Mouse (Mus musculus) olfactory bulb, adult 2 months (tissue): Measurements from ENCODE around the gene Ada. TPM values are rescaled to one million over a fixed set of nuclear protein-coding genes. Genes with fewer than 3 reads are reported as not detected.

Experiments
- H3K27ac ChIP-seq: fragments of 200-500 bp; 2 replicates; pipeline ENCODE4 v1.5.1; 2012; ENCODE audit warnings: low read depth, low read length; ENCODE audit not compliant: insufficient read depth
- H3K4me1 ChIP-seq: fragments of 200-500 bp; 2 replicates; pipeline ENCODE4 v1.6.1; 2012; ENCODE audit warnings: low read length; ENCODE audit not compliant: control insufficient read depth, insufficient read depth
- H3K4me3 ChIP-seq: fragments of 200-500 bp; 2 replicates; pipeline ENCODE4 v1.5.1; 2012; ENCODE audit warnings: mild to moderate bottlenecking, low read depth, low read length, moderate library complexity; ENCODE audit not compliant: insufficient read depth
- CTCF ChIP-seq: fragments of 200-500 bp; IDR thresholded peaks from 2 replicates; pipeline ENCODE4 v1.5.1; 2012; ENCODE audit warnings: low read depth, mild to moderate bottlenecking, low read length, moderate library complexity; ENCODE audit not compliant: insufficient read depth
- POLR2A ChIP-seq: fragments of 200-500 bp; IDR thresholded peaks from 2 replicates; pipeline ENCODE4 v1.6.1; 2012; ENCODE audit warnings: mild to moderate bottlenecking, low read depth, low read length, moderate library complexity; ENCODE audit not compliant: insufficient read depth
- WGBS: fragments of 180-500 bp; shearing (Covaris S2); methylation state at CpG from one replicate; pipeline ENCODE4 v1.1.7; 2018; 5-methylcytosine and 5-hydroxymethylcytosine counted together
- polyA plus RNA-seq: library from polyadenylated mRNA; stranded (reverse); fragments of >200 nt; gene quantifications from 2 replicates; pipeline ENCODE4 v1.2.4, GENCODE M21; 2012; ENCODE audit warnings: low replicate concordance; ENCODE audit not compliant: missing spikeins, insufficient read depth, insufficient read length

The Ada gene
- polyA plus RNA-seq, 1 experiment, result not detected

DNA sequence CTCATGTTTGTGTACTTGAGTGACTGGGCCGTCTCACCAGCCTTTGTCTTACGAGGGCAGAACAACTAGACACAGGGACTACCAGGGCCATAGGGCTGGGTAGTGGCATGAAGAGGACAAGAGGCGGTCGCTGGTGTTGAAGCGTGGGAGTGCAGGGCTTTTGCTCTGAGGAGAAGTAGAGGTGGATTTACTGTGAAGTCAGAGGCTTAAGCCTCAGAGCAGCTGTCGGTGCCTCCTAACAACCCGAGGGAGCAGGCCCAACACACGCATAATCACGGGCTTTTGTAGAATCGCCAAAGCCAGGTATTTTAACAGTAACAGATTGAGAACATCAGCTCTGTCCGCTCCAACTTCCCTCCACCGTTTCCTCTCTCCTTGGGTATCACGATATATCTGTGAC lies 26.6 kb upstream of the Ada start:
- Histone ChIP-seq H3K4me1 (no peaks in the 10 kb centered on the region), H3K27ac (no peak overlapping the region), H3K4me3 (no peak overlapping the region)
- 48% methylated on average over 13 of the region's 13 CpGs for WGBS
- TF ChIP-seq CTCF (no peak), POLR2A (no peak)

GRCm38 (mm10) chr2:163770731-163771130 lies 20.7 kb upstream of the Ada start:
- Histone ChIP-seq H3K4me3 (no peak overlapping the region), H3K4me1 (no peaks in the 10 kb centered on the region), H3K27ac (no peak overlapping the region)
- WGBS, result 89% methylated on average over 8 of the region's 8 CpGs
- no peak for TF ChIP-seq CTCF
- TF ChIP-seq POLR2A, result no peak

- Histone ChIP-seq H3K27ac (no peak overlapping the region), H3K4me1 (no peaks in the 10 kb centered on the region), H3K4me3 (no peak overlapping the region)
- no peak for TF ChIP-seq CTCF
- TF ChIP-seq POLR2A, result no peak
- WGBS, result 79% methylated on average over 1 of the region's 1 CpGs
Observed at GRCm38 (mm10) chr2:163766890-163767289, 16.9 kb upstream of the Ada start.

GRCm38 (mm10) chr2:163766261-163766660 lies 16.2 kb upstream of the Ada start:
- Histone ChIP-seq H3K4me3 (no peak overlapping the region), H3K27ac (no peak overlapping the region), H3K4me1 (no peaks in the 10 kb centered on the region)
- TF ChIP-seq CTCF (no peak), POLR2A (no peak)

GRCm38 (mm10) chr2:163761402-163761801 lies 11.4 kb upstream of the Ada start:
- Histone ChIP-seq H3K4me1 (no peaks in the 10 kb centered on the region), H3K27ac (no peak overlapping the region), H3K4me3 (no peak overlapping the region)
- WGBS, result 94% methylated on average over 7 of the region's 7 CpGs
- TF ChIP-seq POLR2A (no peak), CTCF (no peak)

DNA sequence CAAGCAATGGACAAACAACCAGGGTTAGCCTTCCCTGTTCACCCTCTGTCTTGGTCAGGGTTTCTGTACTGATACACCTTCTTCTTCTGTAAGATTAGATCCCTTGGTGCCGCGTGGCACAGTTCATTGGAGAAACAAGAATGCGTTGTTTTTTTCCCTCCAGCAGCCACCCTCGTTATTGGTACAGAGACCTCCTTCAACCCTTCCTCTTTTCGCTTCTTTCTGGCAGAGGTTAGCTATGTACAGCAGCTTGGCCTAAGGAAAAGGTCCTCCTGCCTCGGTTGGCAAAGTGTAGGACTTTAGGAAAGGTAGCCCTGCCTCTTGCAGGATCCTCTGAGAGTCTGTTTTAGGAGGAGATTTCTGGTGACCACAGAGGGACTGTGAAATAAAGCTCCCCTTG lies 10.6 kb upstream of the Ada start:
- Histone ChIP-seq H3K27ac (no peak overlapping the region), H3K4me1 (no peaks in the 10 kb centered on the region), H3K4me3 (no peak overlapping the region)
- TF ChIP-seq POLR2A (no peak), CTCF (no peak)
- 79% methylated on average over 6 of the region's 6 CpGs for WGBS

GRCm38 (mm10) chr2:163758146-163758545 lies 8.1 kb upstream of the Ada start:
- WGBS, result 75% methylated on average over 2 of the region's 2 CpGs

DNA sequence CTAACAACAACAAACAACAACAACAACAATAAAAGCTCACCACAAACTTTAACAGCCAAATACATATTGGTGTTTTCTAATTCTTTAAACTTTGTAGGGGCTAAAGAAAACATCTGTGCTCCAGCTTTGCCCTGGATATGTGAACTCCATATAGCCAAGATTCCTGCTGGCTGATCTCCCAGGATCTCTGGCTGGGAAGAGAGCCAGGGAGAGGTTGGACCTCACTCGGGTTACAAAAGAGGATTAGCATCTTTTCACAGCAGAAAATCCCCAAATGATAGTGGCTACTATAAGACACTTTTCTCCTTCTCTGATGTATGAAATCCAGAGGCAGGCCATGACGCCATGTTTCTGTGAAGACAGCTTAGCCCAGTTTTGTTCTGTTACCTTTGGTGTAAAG lies 6.7 kb upstream of the Ada start:
- no peak for TF ChIP-seq CTCF
- TF ChIP-seq POLR2A, result no peak
- no peaks in the 10 kb centered on the region for H3K4me1 ChIP-seq
- WGBS, result 26% methylated on average over 2 of the region's 2 CpGs
- H3K4me3 ChIP-seq, result no peak overlapping the region
- no peak overlapping the region for H3K27ac ChIP-seq

More at GRCm38 (mm10) chr2:163758146-163758545, 8.1 kb upstream of the Ada start:
- Histone ChIP-seq H3K4me3 (no peak overlapping the region), H3K27ac (no peak overlapping the region), H3K4me1 (no peaks in the 10 kb centered on the region)
- no peak for TF ChIP-seq CTCF
- TF ChIP-seq POLR2A, result no peak

DNA sequence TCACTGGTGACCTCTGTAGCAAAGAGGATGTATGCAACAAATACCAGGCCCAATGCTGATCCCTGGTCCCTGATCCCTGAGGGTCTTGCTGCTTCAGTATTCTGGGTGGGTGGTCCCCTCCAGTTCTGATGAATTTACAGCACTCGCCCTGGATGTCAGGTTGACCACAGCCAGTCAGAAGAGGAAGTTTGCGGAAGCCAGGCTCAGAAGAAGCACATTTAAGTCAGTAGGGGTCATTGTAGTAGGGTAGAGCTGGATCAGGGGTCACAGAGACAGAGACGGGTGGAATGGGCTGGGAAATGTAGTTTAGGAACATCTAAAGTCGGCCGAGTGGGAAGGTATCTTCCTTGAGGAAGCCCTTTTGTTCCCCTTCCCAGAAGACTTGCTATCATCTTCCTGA lies 4.2 kb upstream of the Ada start:
- H3K4me3 ChIP-seq, result no peak overlapping the region
- peaks cover 11% of the 10 kb centered on the region for H3K4me1 ChIP-seq
- TF ChIP-seq POLR2A, result no peak
- TF ChIP-seq CTCF, result no peak
- H3K27ac ChIP-seq, result no peak overlapping the region
- 95% methylated on average over 5 of the region's 5 CpGs for WGBS

GRCm38 (mm10) chr2:163744801-163745570 lies 5.1 kb downstream of the Ada start:
- Histone ChIP-seq H3K4me1 (peaks cover 10% of the 10 kb centered on the region), H3K4me3 (no peak overlapping the region), H3K27ac (no peak overlapping the region)
- 89% methylated on average over 10 of the region's 10 CpGs for WGBS
- TF ChIP-seq CTCF (no peak), POLR2A (no peak)
